Mouse (Mus musculus): ENCODE results near the gene Scn3b. TPM values are rescaled to one million over a fixed set of nuclear protein-coding genes. Genes with fewer than 3 reads are reported as not detected.
A peak's percentile ranks its signal among the peaks of the same experiment; 100 is the strongest.

Scn3b gene
- polyA plus RNA-seq, 1 experiment: 0.38 TPM

- Histone ChIP-seq H3K27me3 (replicated peaks; ENCODE audit: control insufficient read depth, insufficient read depth, low read length) (no peaks in the 10 kb centered on the region), H3K36me3 (ENCODE audit: control insufficient read depth, insufficient read depth, low read length) (no peaks in the 10 kb centered on the region; the same call in none of the 2 replicates), H3K4me1 (ENCODE audit: control insufficient read depth, insufficient read depth, low read length) (no peaks in the 10 kb centered on the region), H3K27ac (ENCODE audit: insufficient read depth, low read depth, low read length) (no peak overlapping the region), H3K4me3 (ENCODE audit: insufficient read depth, low read depth, low read length) (no peak overlapping the region)
- TF ChIP-seq CTCF (conservative IDR thresholded peaks at IDR 0.05; ENCODE audit: insufficient read depth, insufficient read length, low read depth, low read length) (no peak), POLR2A (IDR thresholded peaks at IDR 0.05; ENCODE audit: low read depth, low read length) (no peak)
- DNase-seq: no peak
- 82% methylated on average over 9 of the region's 9 CpGs for WGBS
Observed at GRCm38 (mm10) chr9:40311813-40312212, 42.8 kb downstream of the Scn3b start.

- TF ChIP-seq CTCF (conservative IDR thresholded peaks at IDR 0.05; ENCODE audit: insufficient read depth, insufficient read length, low read depth, low read length) (no peak), POLR2A (IDR thresholded peaks at IDR 0.05; ENCODE audit: low read depth, low read length) (no peak)
- peak; percentile 48 for DNase-seq
- Histone ChIP-seq H3K27ac (ENCODE audit: insufficient read depth, low read depth, low read length) (no peak overlapping the region), H3K36me3 (ENCODE audit: control insufficient read depth, insufficient read depth, low read length) (no peaks in the 10 kb centered on the region; the same call in 1 of the 2 replicates), H3K4me3 (ENCODE audit: insufficient read depth, low read depth, low read length) (no peak overlapping the region), H3K4me1 (ENCODE audit: control insufficient read depth, insufficient read depth, low read length) (0 out of 2 replicates have a peak, but pooled peaks cover 10% of the 10 kb centered on the region), H3K27me3 (replicated peaks; ENCODE audit: control insufficient read depth, insufficient read depth, low read length) (no peaks in the 10 kb centered on the region)
- 73% methylated on average over 9 of the region's 9 CpGs for WGBS
Observed at GRCm38 (mm10) chr9:40316865-40317660, 48.0 kb downstream of the Scn3b start.

- WGBS: 81% methylated on average over 4 of the region's 4 CpGs
- 0 out of 2 replicates have a peak, but pooled peaks cover 10% of the 10 kb centered on the region for H3K4me1 ChIP-seq (ENCODE audit: control insufficient read depth, insufficient read depth, low read length)
- H3K4me3 ChIP-seq (ENCODE audit: insufficient read depth, low read depth, low read length): no peak overlapping the region
- H3K27me3 ChIP-seq (replicated peaks; ENCODE audit: control insufficient read depth, insufficient read depth, low read length): no peaks in the 10 kb centered on the region
- no peak overlapping the region for H3K27ac ChIP-seq (ENCODE audit: insufficient read depth, low read depth, low read length)
- no peak for DNase-seq
- no peak for TF ChIP-seq CTCF (conservative IDR thresholded peaks at IDR 0.05; ENCODE audit: insufficient read depth, insufficient read length, low read depth, low read length)
- TF ChIP-seq POLR2A (IDR thresholded peaks at IDR 0.05; ENCODE audit: low read depth, low read length): no peak
- no peaks in the 10 kb centered on the region; the same call in 1 of the 2 replicates for H3K36me3 ChIP-seq (ENCODE audit: control insufficient read depth, insufficient read depth, low read length)
Observed at GRCm38 (mm10) chr9:40317735-40318134, 48.7 kb downstream of the Scn3b start.

- peaks cover 14% of the 10 kb centered on the region; the same call in 1 of the 2 replicates for H3K4me1 ChIP-seq (ENCODE audit: control insufficient read depth, insufficient read depth, low read length)
- no peak for DNase-seq
- WGBS: 52% methylated on average over 5 of the region's 5 CpGs
- H3K27me3 ChIP-seq (replicated peaks; ENCODE audit: control insufficient read depth, insufficient read depth, low read length): no peaks in the 10 kb centered on the region
- H3K4me3 ChIP-seq (ENCODE audit: insufficient read depth, low read depth, low read length): no peak overlapping the region
- no peaks in the 10 kb centered on the region; the same call in 1 of the 2 replicates for H3K36me3 ChIP-seq (ENCODE audit: control insufficient read depth, insufficient read depth, low read length)
- TF ChIP-seq POLR2A (IDR thresholded peaks at IDR 0.05; ENCODE audit: low read depth, low read length) (no peak), CTCF (conservative IDR thresholded peaks at IDR 0.05; ENCODE audit: insufficient read depth, insufficient read length, low read depth, low read length) (no peak)
- H3K27ac ChIP-seq (ENCODE audit: insufficient read depth, low read depth, low read length): no peak overlapping the region
Observed at GRCm38 (mm10) chr9:40318771-40319170, 49.8 kb downstream of the Scn3b start.

GRCm38 (mm10) chr9:40320405-40320804 is 51.4 kb downstream of the Scn3b start:
- Histone ChIP-seq H3K4me1 (ENCODE audit: control insufficient read depth, insufficient read depth, low read length) (peaks cover 25% of the 10 kb centered on the region; the same call in 1 of the 2 replicates), H3K4me3 (ENCODE audit: insufficient read depth, low read depth, low read length) (no peak overlapping the region), H3K36me3 (ENCODE audit: control insufficient read depth, insufficient read depth, low read length) (no peaks in the 10 kb centered on the region; the same call in 1 of the 2 replicates), H3K27ac (ENCODE audit: insufficient read depth, low read depth, low read length) (no peak overlapping the region), H3K27me3 (replicated peaks; ENCODE audit: control insufficient read depth, insufficient read depth, low read length) (no peaks in the 10 kb centered on the region)
- WGBS: 79% methylated on average over 8 of the region's 8 CpGs
- TF ChIP-seq POLR2A (IDR thresholded peaks at IDR 0.05; ENCODE audit: low read depth, low read length): no peak
- TF ChIP-seq CTCF (conservative IDR thresholded peaks at IDR 0.05; ENCODE audit: insufficient read depth, insufficient read length, low read depth, low read length): no peak
- DNase-seq: no peak

GRCm38 (mm10) chr9:40320879-40321667 is 52.1 kb downstream of the Scn3b start:
- H3K27me3 ChIP-seq (replicated peaks; ENCODE audit: control insufficient read depth, insufficient read depth, low read length): no peaks in the 10 kb centered on the region
- H3K4me3 ChIP-seq (ENCODE audit: insufficient read depth, low read depth, low read length): no peak overlapping the region
- TF ChIP-seq CTCF (conservative IDR thresholded peaks at IDR 0.05; ENCODE audit: insufficient read depth, insufficient read length, low read depth, low read length) (no peak), POLR2A (IDR thresholded peaks at IDR 0.05; ENCODE audit: low read depth, low read length) (no peak)
- peaks cover 26% of the 10 kb centered on the region; the same call in 1 of the 2 replicates for H3K4me1 ChIP-seq (ENCODE audit: control insufficient read depth, insufficient read depth, low read length)
- H3K36me3 ChIP-seq (ENCODE audit: control insufficient read depth, insufficient read depth, low read length): no peaks in the 10 kb centered on the region; the same call in 1 of the 2 replicates
- 35% methylated on average over 12 of the region's 12 CpGs for WGBS
- DNase-seq: peak; percentile 87
- H3K27ac ChIP-seq (ENCODE audit: insufficient read depth, low read depth, low read length): peak overlapping the region; percentile 43

GRCm38 (mm10) chr9:40321668-40322003 is 52.6 kb downstream of the Scn3b start:
- no peak for DNase-seq
- Histone ChIP-seq H3K4me3 (ENCODE audit: insufficient read depth, low read depth, low read length) (no peak overlapping the region), H3K36me3 (ENCODE audit: control insufficient read depth, insufficient read depth, low read length) (no peaks in the 10 kb centered on the region; the same call in 1 of the 2 replicates), H3K4me1 (ENCODE audit: control insufficient read depth, insufficient read depth, low read length) (peaks cover 26% of the 10 kb centered on the region; the same call in 1 of the 2 replicates), H3K27me3 (replicated peaks; ENCODE audit: control insufficient read depth, insufficient read depth, low read length) (no peaks in the 10 kb centered on the region), H3K27ac (ENCODE audit: insufficient read depth, low read depth, low read length) (no peak overlapping the region)
- TF ChIP-seq CTCF (conservative IDR thresholded peaks at IDR 0.05; ENCODE audit: insufficient read depth, insufficient read length, low read depth, low read length) (no peak), POLR2A (IDR thresholded peaks at IDR 0.05; ENCODE audit: low read depth, low read length) (no peak)
- 62% methylated on average over 3 of the region's 3 CpGs for WGBS

All from kidney, adult 2 months (tissue).